ENCODE assay signal across 11 mouse cellular contexts in the genomic region with DNA sequence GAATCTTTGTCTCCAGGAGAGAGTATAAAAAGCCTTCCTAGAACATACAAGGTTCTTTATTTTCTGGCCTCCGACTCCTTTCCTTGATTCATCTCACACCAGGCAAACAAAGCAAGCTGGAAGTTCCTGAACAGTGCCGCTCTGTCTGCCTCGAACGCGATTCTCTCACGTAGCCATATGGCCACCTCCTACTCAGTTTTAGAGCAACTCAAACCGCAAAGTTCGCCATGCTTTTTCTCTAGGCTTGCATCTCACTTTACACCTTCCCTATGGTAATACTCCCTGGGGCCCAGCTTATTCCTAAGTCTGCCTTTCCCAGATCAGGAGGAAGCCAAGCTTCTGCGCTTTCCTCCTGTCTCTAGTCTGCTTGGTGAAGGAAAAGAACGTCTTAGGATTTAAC. TPM values are rescaled to one million over a fixed set of nuclear protein-coding genes. Genes with fewer than 3 reads are reported as not detected.
DNase-seq lines count a peak whose midpoint lies in the region; ATAC-seq and TF ChIP-seq lines count a peak whose summit lies in the region.
"Had no signal": no experiment of that assay in that cellular context is flagged by ENCODE, and none has a peak within 500 bp of the region (broad histone marks: within the 10 kb centered on the region; RNA-seq: fewer than 3 reads in every experiment).

No protein-coding gene starts in this region.

- intact Hi-C loops in left cerebral cortex, adult 2 months (cut with DNase I) = loop anchor here (10.0 kb wide), 1 partner anchor 320 kb away; a partner anchor contains a TSS

- TF ChIP-seq POLR2A in lung, adult 2 months (IDR thresholded peaks at IDR 0.05; ENCODE audit: borderline replicate concordance, extremely low read depth, low read depth, low read length) = no peak

- H3K9me3 ChIP-seq in lung, embryonic 16.5 days (ENCODE audit: control insufficient read depth, low read length) = no peaks in the 10 kb centered on the region
- H3K9me3 ChIP-seq in liver, embryonic 11.5 days (ENCODE audit: control insufficient read depth, low read length) = no peaks in the 10 kb centered on the region

- no peak for ATAC-seq in lung, embryonic 16.5 days (ENCODE audit: low read depth)
- no peak for ATAC-seq in liver, embryonic 11.5 days (replicated peaks; ENCODE audit: low FRiP score)
- ATAC-seq: Patski had no signal

- H3K27me3 ChIP-seq in lung, embryonic 16.5 days (ENCODE audit: control insufficient read depth, insufficient read depth, low read depth, low read length) = no peaks in the 10 kb centered on the region
- no peaks in the 10 kb centered on the region; the same call in 1 of the 2 replicates for H3K27me3 ChIP-seq in liver, embryonic 11.5 days (replicated peaks; ENCODE audit: control insufficient read depth, insufficient read depth, low read length)
- H3K27me3 ChIP-seq: Patski had no signal

- H3K9ac ChIP-seq in lung, embryonic 16.5 days (ENCODE audit: low read length) = no peak overlapping the region
- H3K9ac ChIP-seq in liver, embryonic 11.5 days (ENCODE audit: low read depth, low read length) = no peak overlapping the region

- H3K27ac ChIP-seq in lung, embryonic 16.5 days (ENCODE audit: low read length) = no peak overlapping the region; the same call in 1 of the 2 replicates
- no peak overlapping the region for H3K27ac ChIP-seq in left cerebral cortex, adult 2 months
- H3K27ac ChIP-seq in liver, embryonic 11.5 days (ENCODE audit: low read depth, low read length) = no peak overlapping the region

- H3K4me1 ChIP-seq in lung, embryonic 16.5 days (replicated peaks; ENCODE audit: control insufficient read depth, insufficient read depth, low read length) = peaks cover 3% of the 10 kb centered on the region; the same call in 1 of the 2 replicates
- H3K4me1 ChIP-seq in lung, adult 2 months (ENCODE audit: control insufficient read depth, insufficient read depth, low read length) = no peaks in the 10 kb centered on the region
- 0 out of 2 replicates have a peak, but pooled peaks cover 2% of the 10 kb centered on the region for H3K4me1 ChIP-seq in liver, embryonic 11.5 days (replicated peaks; ENCODE audit: control insufficient read depth, insufficient read depth, low read length)

- TF ChIP-seq CTCF in lung, adult 2 months (IDR thresholded peaks at IDR 0.05; ENCODE audit: insufficient read depth, low read length) = no peak
- no peak for TF ChIP-seq CTCF in left cerebral cortex, adult 2 months (IDR thresholded peaks at IDR 0.05)

- H3K36me3 ChIP-seq in lung, embryonic 16.5 days (ENCODE audit: control insufficient read depth, insufficient read depth, low read length) = no peaks in the 10 kb centered on the region
- H3K36me3 ChIP-seq in liver, embryonic 11.5 days (ENCODE audit: control insufficient read depth, insufficient read depth, low read length) = no peaks in the 10 kb centered on the region

- WGBS in lung, embryonic 16.5 days = 31% methylated on average over 10 of the region's 10 CpGs
- 58% methylated on average over 10 of the region's 10 CpGs for WGBS in lung, adult 2 months
- WGBS in liver, embryonic 11.5 days = 62% methylated on average over 10 of the region's 10 CpGs

- no peak overlapping the region for H3K4me3 ChIP-seq in lung, embryonic 16.5 days (ENCODE audit: low read length)
- no peak overlapping the region for H3K4me3 ChIP-seq in lung, adult 2 months (replicated peaks; ENCODE audit: extremely low read depth, low read depth, low read length)
- no peak overlapping the region for H3K4me3 ChIP-seq in left cerebral cortex, adult 2 months
- no peak overlapping the region for H3K4me3 ChIP-seq in liver, embryonic 11.5 days (ENCODE audit: low read depth, low read length)

- DNase-seq in embryo, embryonic 10 days (ENCODE audit: low spot score) = peak; percentile 11
- DNase-seq in embryo, embryonic 10.5 days (ENCODE audit: low spot score) = no peak
- no peak for DNase-seq in lung, adult 2 months
- DNase-seq in left cerebral cortex, adult 2 months (ENCODE audit: extremely low spot score in 1 of 2, low spot score in 2 of 2) = peak; percentile 23 to 41
- peak; percentile 12 for DNase-seq in right cerebral cortex, postnatal 14 days
- no peak for DNase-seq in kidney, postnatal 14 days
- DNase-seq in liver, embryonic 11.5 days (ENCODE audit: low spot score) = no peak
- DNase-seq: gastrocnemius, postnatal 10 days; midbrain, embryonic 14.5 days had no signal

- 0 out of 2 replicates have a peak overlapping the region, but pooled peaks have one; percentile 2 for H3K4me2 ChIP-seq in lung, embryonic 16.5 days (ENCODE audit: low read depth, low read length)
- H3K4me2 ChIP-seq in liver, embryonic 11.5 days = no peak overlapping the region

RNA-seq across cellular contexts. Expression of a gene that starts 4.0 kb away (rescaled TPM):
- polyA plus RNA-seq in lung, embryonic 16.5 days (2015; fragmentation: Nextera tagmentation; extraction: Ambion mirVana) = 9.9 TPM in 2 replicates
- 2.0 and 2.9 TPM in 2 replicates for polyA plus RNA-seq in lung, adult 2 months (2012; rRNA removed)
- 1 to 10 TPM; 8.8 to 9.7 TPM for total RNA-seq in left cerebral cortex, adult 2 months (2021)
- polyA plus RNA-seq in liver, embryonic 11.5 days (2014; fragmentation: Nextera tagmentation; extraction: Ambion mirVana) = 10.3 and 11.3 TPM in 2 replicates

Comparison
In these comparisons a context has a peak if more than half of its experiments do, and no peak if none do; other contexts are left out.
1. DNase-seq: peak in embryo, embryonic 10 days (single experiment), left cerebral cortex, adult 2 months (2 of 2) and right cerebral cortex, postnatal 14 days (single experiment); none in embryo, embryonic 10.5 days (single experiment), lung, adult 2 months (single experiment), kidney, postnatal 14 days (single experiment) and liver, embryonic 11.5 days (single experiment).